20 mouse cellular contexts compared by ENCODE assay signal in the genomic region with DNA sequence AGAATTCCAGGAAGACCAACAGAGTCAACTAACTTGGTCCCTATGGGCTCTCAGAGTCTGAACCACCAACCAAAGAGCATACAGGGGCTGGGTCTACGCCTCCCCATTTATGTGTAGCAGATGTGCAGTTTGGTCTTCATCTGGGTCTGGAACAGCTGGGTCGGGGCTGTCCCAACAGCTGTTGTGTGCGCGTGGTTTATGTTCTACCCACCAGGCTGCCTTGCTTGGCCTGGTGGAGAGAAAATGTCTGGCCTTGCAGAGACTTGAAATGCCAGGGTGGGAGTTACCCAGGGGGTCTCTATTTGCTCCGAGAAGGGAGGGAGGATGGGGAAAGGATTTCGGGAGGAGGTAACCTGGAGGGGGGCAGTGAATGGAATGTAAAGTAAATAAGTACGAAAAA. TPM values are rescaled to one million over a fixed set of nuclear protein-coding genes. Genes with fewer than 3 reads are reported as not detected.
"Had no signal": no experiment of that assay in that cellular context is flagged by ENCODE, and none has a peak within 500 bp of the region (broad histone marks: within the 10 kb centered on the region; RNA-seq: fewer than 3 reads in every experiment).

No protein-coding gene starts in this region.

- H3K4me2 ChIP-seq: neural tube, embryonic 13.5 days; neural tube, embryonic 15.5 days; stomach, embryonic 15.5 days had no signal

- H3K27me3 ChIP-seq: neural tube, embryonic 13.5 days; neural tube, embryonic 15.5 days; stomach, embryonic 15.5 days had no signal

- H3K9me3 ChIP-seq: neural tube, embryonic 13.5 days; neural tube, embryonic 15.5 days; stomach, embryonic 15.5 days had no signal

- H3K4me3 ChIP-seq: neural tube, embryonic 13.5 days; neural tube, embryonic 15.5 days; stomach, embryonic 15.5 days had no signal

- H3K4me1 ChIP-seq: neural tube, embryonic 13.5 days; neural tube, embryonic 15.5 days; stomach, embryonic 15.5 days had no signal

- H3K27ac ChIP-seq: neural tube, embryonic 13.5 days; neural tube, embryonic 15.5 days; stomach, embryonic 15.5 days; stomach, postnatal 0 days had no signal

- DNase-seq: retina, postnatal 1 day; right cerebral cortex, adult 18-20 months; right cerebral cortex, postnatal 14 days; right cerebral cortex, postnatal 25 days; right cerebral cortex, postnatal 4 days; spleen, adult 18-20 months; thymus, adult 18-20 months; thymus, adult 2 months; thymus, postnatal 14 days; thymus, postnatal 25 days; thymus, postnatal 36 days; thymus, postnatal 4 days had no signal

- H3K9ac ChIP-seq: neural tube, embryonic 13.5 days; neural tube, embryonic 15.5 days; stomach, embryonic 15.5 days had no signal

RNA-seq across cellular contexts. Expression of a gene that starts 33.1 kb away (rescaled TPM):
- polyA plus RNA-seq: testis, adult 2 months had no signal

RNA-seq across cellular contexts. Expression of a gene that starts 39.9 kb away (rescaled TPM):
- polyA plus RNA-seq: neural tube, embryonic 14.5 days had no signal

RNA-seq across cellular contexts. Expression of a gene that starts 59.6 kb away (rescaled TPM):
- polyA plus RNA-seq: small intestine, adult 2 months; spleen, adult 2 months; testis, adult 2 months had no signal
